Mouse (Mus musculus) forebrain, embryonic 13.5 days (tissue): ENCODE results near the gene Smim14. TPM values are rescaled to one million over a fixed set of nuclear protein-coding genes. Genes with fewer than 3 reads are reported as not detected.
A peak's percentile ranks its signal among the peaks of the same experiment; 100 is the strongest.

Source experiments
- ATAC-seq: fragments of 200-750 bp; cut with Nextera tagmentation; 2 replicates; pipeline ENCODE4 v1.8.0; 2017
- H3K27ac ChIP-seq: fragments of 300-500 bp; sonication (generic); 2 replicates; pipeline ENCODE4 v1.5.1; 2015; ENCODE audit warnings: inconsistent platforms, mild to moderate bottlenecking, moderate library complexity
- H3K27me3 ChIP-seq: fragments of 300-500 bp; sonication (generic); 2 replicates; pipeline ENCODE4 v1.6.1; 2015; ENCODE audit warnings: mild to moderate bottlenecking, inconsistent platforms
- H3K36me3 ChIP-seq: fragments of 300-500 bp; sonication (generic); 2 replicates; pipeline ENCODE4 v1.6.1; 2015; ENCODE audit warnings: mild to moderate bottlenecking, inconsistent platforms; ENCODE audit not compliant: poor library complexity, severe bottlenecking
- H3K4me1 ChIP-seq: fragments of 300-500 bp; sonication (generic); 2 replicates; pipeline ENCODE4 v1.6.1; 2015; ENCODE audit warnings: inconsistent platforms
- H3K4me2 ChIP-seq: fragments of 300-500 bp; sonication (generic); 2 replicates; pipeline ENCODE4 v1.6.1; 2015; ENCODE audit warnings: inconsistent platforms, mild to moderate bottlenecking, moderate library complexity
- H3K4me3 ChIP-seq: fragments of 300-500 bp; sonication (generic); 2 replicates; pipeline ENCODE4 v1.5.1; 2015; ENCODE audit warnings: mild to moderate bottlenecking, inconsistent platforms
- H3K9ac ChIP-seq: fragments of 300-500 bp; sonication (generic); 2 replicates; pipeline ENCODE4 v1.6.1; 2015; ENCODE audit warnings: mild to moderate bottlenecking, inconsistent platforms
- H3K9me3 ChIP-seq: fragments of 300-500 bp; sonication (generic); replicated peaks from 2 replicates; pipeline ENCODE4 v1.6.1; 2016; ENCODE audit warnings: inconsistent platforms
- WGBS: fragments of 180-500 bp; shearing (Covaris S2); methylation state at CpG from one replicate; pipeline ENCODE4 v1.1.7; 2015; 5-methylcytosine and 5-hydroxymethylcytosine counted together
- polyA plus RNA-seq: library from polyadenylated mRNA; unstranded; fragments of >200 nt; fragmentation: Nextera tagmentation; extraction: Ambion mirVana; gene quantifications from 2 replicates; pipeline ENCODE4 v1.2.1, GENCODE M21; 2015

Gene Smim14
- polyA plus RNA-seq = 131 and 133 TPM in 2 replicates

DNA sequence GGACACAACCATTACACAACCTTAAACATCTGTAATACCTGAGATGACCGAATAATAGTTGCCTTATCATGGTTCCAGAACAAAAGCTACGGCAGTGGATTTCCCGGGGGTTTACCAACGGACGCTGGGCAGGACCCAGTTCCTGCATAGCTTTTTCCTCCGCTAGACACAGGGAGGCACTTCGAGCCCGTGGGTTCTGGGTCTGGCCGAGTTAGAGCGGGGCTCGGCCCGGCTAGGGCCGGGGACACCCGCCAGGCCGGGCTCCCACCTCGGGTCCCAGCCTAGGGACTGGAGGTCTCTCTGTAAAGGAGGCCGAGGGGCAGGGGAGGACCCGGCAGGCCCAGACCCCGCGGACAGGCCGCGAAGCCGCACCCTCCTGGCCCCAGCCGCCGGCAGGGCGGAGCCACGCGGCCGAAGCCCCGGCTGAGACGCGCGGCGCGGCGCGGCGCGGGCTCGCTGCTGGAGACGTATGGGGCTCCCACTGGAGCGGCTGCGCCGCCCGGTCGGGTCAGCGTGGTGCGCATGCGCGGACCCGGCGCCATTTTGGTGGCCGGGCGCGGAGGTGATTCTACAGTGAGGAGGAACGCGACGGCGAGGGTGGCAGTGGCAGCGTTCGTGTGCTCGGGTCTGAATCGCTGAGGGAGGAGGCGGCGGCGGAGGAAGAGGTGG, at the start of gene Smim14, which contains the start of gene Ube2k:
Gene Smim14 (minus strand): TSS at position 434 of the 669 bp plus-strand sequence.
Gene Ube2k (plus strand): TSS at position 483 of the 669 bp plus-strand sequence.
- under 1% methylated on average over 65 of the region's 66 CpGs for WGBS
- peak; percentile 96 for ATAC-seq
- Histone ChIP-seq H3K27ac (peak within 1 kb of the TSS; percentile 99), H3K4me3 (peak within 1 kb of the TSS; percentile 93), H3K9me3 (no peaks in the 10 kb centered on the region), H3K4me1 (peaks cover 14% of the 10 kb centered on the region), H3K27me3 (no peaks in the 10 kb centered on the region), H3K36me3 (no peaks in the 10 kb centered on the region), H3K9ac (peak within 1 kb of the TSS; percentile 95), H3K4me2 (peak within 1 kb of the TSS; percentile 60)

DNA sequence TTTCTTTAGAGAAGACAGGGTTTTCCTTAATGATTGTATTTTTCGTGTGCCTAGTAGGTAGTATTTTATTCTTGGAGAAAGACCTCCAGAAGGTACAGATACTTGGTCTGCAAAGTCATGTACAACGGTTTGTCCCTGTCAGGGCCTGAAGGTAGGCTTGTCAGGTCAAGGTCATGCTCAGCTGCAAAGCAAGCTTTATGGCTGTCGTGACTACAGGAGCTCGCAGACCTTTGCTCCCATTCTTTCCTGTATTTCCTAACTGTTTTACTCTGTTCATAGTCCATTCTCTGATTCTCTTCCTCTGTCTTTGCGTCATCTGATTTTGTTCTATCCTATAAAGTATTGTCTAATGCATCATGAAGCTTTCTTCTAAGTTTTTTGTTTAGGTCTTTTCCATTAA, 49.3 kb upstream of the Smim14 start:
- H3K9ac ChIP-seq = no peak overlapping the region
- no peaks in the 10 kb centered on the region for H3K4me1 ChIP-seq
- peaks cover 34% of the 10 kb centered on the region for H3K36me3 ChIP-seq
- H3K27me3 ChIP-seq = no peaks in the 10 kb centered on the region
- 91% methylated on average over 5 of the region's 5 CpGs for WGBS
- H3K9me3 ChIP-seq = no peaks in the 10 kb centered on the region
- no peak overlapping the region for H3K4me3 ChIP-seq
- ATAC-seq = no peak
- H3K27ac ChIP-seq = no peak overlapping the region
- no peak overlapping the region for H3K4me2 ChIP-seq

DNA sequence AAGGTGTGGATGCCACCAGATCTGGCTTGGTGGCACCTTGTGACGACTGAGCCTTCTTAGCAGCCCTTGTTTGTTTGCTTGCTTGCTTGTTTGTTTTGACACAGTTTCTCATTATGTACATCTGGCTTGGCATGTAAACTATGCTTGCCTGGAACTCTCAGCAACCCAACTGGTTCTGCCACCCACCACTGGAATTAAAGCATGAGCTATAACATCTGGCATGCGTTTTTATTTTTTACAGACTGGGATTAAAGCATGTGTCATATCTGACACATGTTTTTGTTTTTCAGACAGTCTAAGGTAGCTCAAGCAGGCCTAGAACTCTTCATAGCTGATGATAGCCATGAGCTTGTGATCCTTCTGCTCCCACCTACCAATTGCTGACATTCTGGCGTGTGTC, 41.6 kb upstream of the Smim14 start:
- ATAC-seq = no peak
- 85% methylated on average over 3 of the region's 3 CpGs for WGBS
- no peak overlapping the region for H3K27ac ChIP-seq
- H3K36me3 ChIP-seq = peaks cover 10% of the 10 kb centered on the region
- H3K4me1 ChIP-seq = no peaks in the 10 kb centered on the region
- H3K4me3 ChIP-seq = no peak overlapping the region
- no peaks in the 10 kb centered on the region for H3K27me3 ChIP-seq
- no peaks in the 10 kb centered on the region for H3K9me3 ChIP-seq
- H3K4me2 ChIP-seq = no peak overlapping the region
- H3K9ac ChIP-seq = no peak overlapping the region

DNA sequence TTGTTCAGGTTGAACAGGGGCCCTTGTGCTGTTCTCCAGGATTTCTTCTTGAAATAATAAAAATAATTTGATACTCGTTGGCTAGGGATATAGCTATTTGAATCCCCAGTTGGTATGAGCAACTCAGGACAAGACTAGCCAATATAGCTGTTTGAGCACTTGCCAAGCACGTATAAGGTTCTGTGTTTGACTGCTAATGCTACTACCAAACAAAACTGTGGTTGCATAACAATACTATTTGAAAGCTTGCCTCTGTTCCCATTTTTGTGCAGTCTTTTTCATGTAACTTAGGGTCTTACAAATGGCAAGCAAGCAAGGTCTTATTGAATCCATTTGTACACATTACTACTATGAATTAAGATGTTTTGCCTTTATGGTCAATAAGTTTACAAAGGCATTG, 38.9 kb upstream of the Smim14 start:
- Histone ChIP-seq H3K9ac (no peak overlapping the region), H3K4me1 (no peaks in the 10 kb centered on the region), H3K36me3 (peaks cover 8% of the 10 kb centered on the region; the same call in 1 of the 2 replicates), H3K9me3 (no peaks in the 10 kb centered on the region), H3K27ac (no peak overlapping the region), H3K27me3 (no peaks in the 10 kb centered on the region), H3K4me2 (no peak overlapping the region), H3K4me3 (no peak overlapping the region)
- 77% methylated on average over 2 of the region's 2 CpGs for WGBS
- ATAC-seq = no peak

DNA sequence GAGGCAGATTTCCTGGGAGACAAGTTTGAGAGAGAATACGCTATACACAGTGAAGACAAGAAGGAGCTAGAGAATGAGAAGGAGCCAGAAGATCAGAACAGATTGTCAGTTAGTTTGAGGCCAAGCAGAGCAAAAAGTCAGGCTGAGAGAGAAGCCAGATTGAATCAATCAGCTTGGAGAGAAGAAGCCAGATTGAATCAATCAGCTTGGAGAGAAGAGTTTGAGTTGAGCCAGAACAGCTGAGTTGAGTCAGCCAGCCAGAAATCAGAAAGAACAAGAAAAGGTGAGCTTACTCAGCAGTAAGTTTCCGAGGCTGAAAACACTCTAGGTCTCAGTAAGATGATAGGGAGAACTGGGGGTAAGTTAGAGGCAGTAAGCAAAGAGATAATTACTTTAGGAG, 37.9 kb upstream of the Smim14 start:
- no peak overlapping the region for H3K9ac ChIP-seq
- no peaks in the 10 kb centered on the region for H3K9me3 ChIP-seq
- H3K4me3 ChIP-seq = no peak overlapping the region
- ATAC-seq = no peak
- H3K27me3 ChIP-seq = no peaks in the 10 kb centered on the region
- no peaks in the 10 kb centered on the region for H3K4me1 ChIP-seq
- peaks cover 8% of the 10 kb centered on the region; the same call in 1 of the 2 replicates for H3K36me3 ChIP-seq
- no peak overlapping the region for H3K27ac ChIP-seq
- H3K4me2 ChIP-seq = no peak overlapping the region
- WGBS = 88% methylated on average over 2 of the region's 2 CpGs

DNA sequence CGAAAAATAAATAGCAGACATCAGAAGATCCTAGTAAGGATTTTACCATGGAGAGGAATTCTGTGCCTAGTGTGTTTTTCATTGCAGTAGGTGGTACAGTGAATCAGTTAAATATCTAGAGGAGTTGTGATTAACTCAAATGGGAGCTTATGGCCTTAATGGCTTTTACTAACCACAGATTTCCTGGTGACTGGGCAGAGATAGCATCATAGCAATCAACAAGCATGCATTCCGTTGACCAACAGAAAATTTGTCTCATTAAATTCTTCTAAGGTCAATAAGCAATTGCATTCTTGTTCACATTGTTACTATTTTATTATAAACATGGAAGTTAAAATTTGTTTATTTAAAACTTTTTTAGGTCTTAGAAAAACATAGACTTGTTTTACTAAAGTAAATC, 28.5 kb upstream of the Smim14 start:
- Histone ChIP-seq H3K4me1 (peaks cover 9% of the 10 kb centered on the region), H3K27ac (no peak overlapping the region), H3K4me2 (no peak overlapping the region), H3K36me3 (peaks cover 11% of the 10 kb centered on the region), H3K27me3 (no peaks in the 10 kb centered on the region), H3K9ac (no peak overlapping the region), H3K4me3 (no peak overlapping the region), H3K9me3 (no peaks in the 10 kb centered on the region)
- no peak for ATAC-seq
- 86% methylated on average over 2 of the region's 2 CpGs for WGBS

DNA sequence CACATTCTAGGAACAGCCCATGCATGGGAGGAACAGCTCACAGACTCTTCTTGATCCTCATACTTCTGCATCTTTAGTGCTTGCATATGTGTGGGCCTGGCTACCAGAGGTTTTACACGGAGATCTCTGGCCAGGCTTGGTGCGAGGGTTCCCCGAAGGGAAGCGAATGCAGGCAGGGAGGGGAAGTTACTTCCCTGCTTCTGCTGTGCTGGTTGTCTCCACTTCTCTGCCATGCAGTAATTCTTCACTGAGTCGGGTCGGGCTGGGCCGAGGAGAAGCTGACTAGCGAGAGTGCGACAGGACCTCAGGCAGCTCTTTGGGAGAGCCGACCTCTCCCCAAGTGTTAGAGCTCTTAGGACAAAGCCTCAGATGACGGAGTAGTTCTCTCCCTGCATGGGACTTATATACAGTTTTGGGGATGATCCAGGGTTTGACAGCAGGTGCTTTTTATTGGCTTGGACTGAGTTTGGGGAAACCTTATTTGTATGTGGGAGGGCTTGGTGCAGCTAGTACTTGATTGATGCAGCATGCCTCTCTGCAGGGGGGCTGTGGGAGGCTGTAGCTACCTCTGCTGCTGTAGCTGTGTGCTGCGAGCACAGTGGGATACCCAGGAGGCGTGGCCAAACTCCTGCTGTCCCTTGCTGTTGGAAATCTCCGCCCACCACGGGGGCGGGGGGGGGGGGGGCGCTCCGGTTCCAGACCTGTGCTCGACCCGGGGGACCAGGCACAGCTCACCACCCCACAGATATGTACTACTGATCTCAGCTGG, 24.3 kb upstream of the Smim14 start:
- Histone ChIP-seq H3K36me3 (no peaks in the 10 kb centered on the region), H3K4me3 (no peak overlapping the region), H3K4me1 (peaks cover 9% of the 10 kb centered on the region), H3K4me2 (no peak overlapping the region), H3K27me3 (no peaks in the 10 kb centered on the region), H3K9me3 (no peaks in the 10 kb centered on the region), H3K27ac (no peak overlapping the region), H3K9ac (no peak overlapping the region)
- no peak for ATAC-seq
- 30% methylated on average over 16 of the region's 20 CpGs for WGBS

DNA sequence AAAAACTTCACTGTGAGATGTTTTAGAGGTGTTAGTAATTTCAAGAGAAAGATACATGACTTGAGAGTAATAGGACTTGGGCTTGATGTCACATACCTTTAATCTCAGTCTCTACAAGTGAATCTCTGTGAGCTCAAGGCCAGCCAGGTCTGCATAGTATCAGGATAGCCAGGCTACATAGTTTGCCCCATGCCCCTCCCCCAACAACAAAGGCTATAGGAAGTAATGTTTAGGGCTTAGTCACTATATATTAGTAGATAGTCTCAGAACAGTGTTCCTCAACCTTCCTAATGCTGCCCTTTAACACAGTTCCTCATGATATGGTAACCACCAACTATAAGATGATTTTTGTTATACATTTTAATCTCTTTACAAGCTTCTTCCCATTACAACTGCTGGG, 20.1 kb upstream of the Smim14 start:
- Histone ChIP-seq H3K4me2 (no peak overlapping the region), H3K9me3 (no peaks in the 10 kb centered on the region), H3K4me3 (no peak overlapping the region), H3K9ac (no peak overlapping the region), H3K27me3 (no peaks in the 10 kb centered on the region), H3K27ac (no peak overlapping the region), H3K36me3 (peaks cover 6% of the 10 kb centered on the region; the same call in 1 of the 2 replicates), H3K4me1 (peaks cover 9% of the 10 kb centered on the region)
- ATAC-seq = no peak

DNA sequence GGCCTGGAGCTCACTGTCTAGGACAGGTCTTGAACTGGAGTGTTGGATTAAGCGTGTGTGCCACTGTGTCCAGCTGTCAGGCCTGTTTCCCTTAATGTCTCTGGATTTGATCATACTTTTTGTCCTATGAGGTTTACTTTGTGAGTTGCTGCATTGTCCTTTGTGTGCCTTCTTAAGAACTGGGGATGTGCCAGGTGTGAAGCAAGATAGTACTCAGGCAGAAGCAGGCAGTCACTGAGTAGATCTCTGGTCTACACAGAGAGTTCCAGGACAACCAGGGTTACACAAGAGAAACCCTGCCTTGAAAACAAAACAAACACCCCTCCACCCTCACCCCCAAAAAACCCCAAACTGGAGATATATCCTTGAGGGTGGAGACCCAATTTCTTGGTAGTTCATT, 12.7 kb upstream of the Smim14 start:
- Histone ChIP-seq H3K4me2 (no peak overlapping the region), H3K27me3 (no peaks in the 10 kb centered on the region), H3K9ac (no peak overlapping the region), H3K4me3 (no peak overlapping the region), H3K9me3 (no peaks in the 10 kb centered on the region), H3K36me3 (peaks cover 17% of the 10 kb centered on the region), H3K4me1 (no peaks in the 10 kb centered on the region), H3K27ac (no peak overlapping the region)
- WGBS = 93% methylated on average over 1 of the region's 1 CpGs
- no peak for ATAC-seq

DNA sequence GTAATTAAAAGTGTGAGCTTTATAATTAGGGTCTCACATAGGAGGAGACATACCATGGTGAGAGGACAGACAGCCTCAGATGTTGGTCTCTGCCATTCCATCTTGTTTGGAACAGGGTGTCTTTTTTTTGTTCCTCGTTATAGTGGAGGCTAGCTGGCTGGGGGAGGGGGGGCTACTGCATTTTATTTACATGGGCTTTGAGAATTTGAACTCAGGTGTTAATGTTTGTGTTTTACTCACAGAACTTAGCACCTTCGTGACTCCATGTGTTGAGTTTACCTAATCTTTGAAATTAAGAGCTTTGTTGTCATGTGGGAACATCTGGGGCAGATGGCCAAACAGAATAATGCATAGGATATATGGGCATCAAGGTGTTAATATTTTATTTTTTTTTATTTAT, 7.6 kb upstream of the Smim14 start:
- Histone ChIP-seq H3K27me3 (no peaks in the 10 kb centered on the region), H3K9ac (no peak overlapping the region), H3K4me2 (no peak overlapping the region), H3K9me3 (no peaks in the 10 kb centered on the region), H3K4me1 (no peaks in the 10 kb centered on the region), H3K36me3 (peaks cover 17% of the 10 kb centered on the region), H3K27ac (no peak overlapping the region), H3K4me3 (no peak overlapping the region)
- no peak for ATAC-seq
- WGBS = 75% methylated on average over 2 of the region's 2 CpGs

DNA sequence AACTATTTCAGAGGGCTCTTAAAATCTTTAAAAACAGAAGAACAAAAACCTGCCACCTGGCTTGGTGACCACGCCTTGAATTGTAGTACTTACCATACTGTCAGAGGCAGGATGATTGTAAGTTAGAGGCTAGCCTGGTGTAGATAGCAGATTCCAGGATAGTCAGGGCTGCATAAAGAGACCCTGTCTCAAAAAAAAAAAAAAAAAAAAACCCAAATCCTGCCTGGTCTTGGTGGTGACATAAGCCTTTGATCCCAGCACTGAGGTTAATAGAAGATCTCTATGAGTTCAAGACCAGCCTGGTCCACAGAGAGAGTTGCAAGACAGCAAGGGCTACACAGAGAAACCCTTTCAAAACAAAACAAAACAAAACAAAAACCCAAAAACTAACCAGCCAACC, 6.5 kb upstream of the Smim14 start:
- no peak overlapping the region for H3K27ac ChIP-seq
- H3K4me2 ChIP-seq = no peak overlapping the region
- H3K36me3 ChIP-seq = peaks cover 14% of the 10 kb centered on the region; the same call in 1 of the 2 replicates
- no peaks in the 10 kb centered on the region for H3K27me3 ChIP-seq
- no peaks in the 10 kb centered on the region for H3K9me3 ChIP-seq
- H3K9ac ChIP-seq = no peak overlapping the region
- no peak overlapping the region for H3K4me3 ChIP-seq
- ATAC-seq = no peak
- H3K4me1 ChIP-seq = peaks cover 9% of the 10 kb centered on the region
- 97% methylated on average over 1 of the region's 1 CpGs for WGBS

DNA sequence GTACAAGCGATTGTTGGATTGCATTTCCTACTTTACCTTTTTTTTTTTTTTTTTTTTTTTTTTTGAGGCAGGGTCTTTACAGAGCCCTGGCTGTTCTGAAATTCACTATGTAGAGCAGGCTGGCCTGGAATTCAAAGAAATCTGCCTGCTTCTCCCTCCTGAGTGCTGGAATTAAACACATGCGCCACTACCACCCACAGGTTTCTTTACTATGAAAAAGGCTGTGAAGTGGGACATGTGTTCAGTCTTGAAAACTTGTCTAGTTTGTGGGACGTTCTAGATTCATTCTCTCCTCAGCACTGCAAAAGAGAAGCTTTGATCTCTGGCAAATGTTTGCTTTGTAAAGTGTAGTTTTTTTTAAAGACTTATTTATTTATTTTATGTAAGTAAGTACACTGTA, 4.9 kb upstream of the Smim14 start:
- Histone ChIP-seq H3K9me3 (no peaks in the 10 kb centered on the region), H3K9ac (no peak overlapping the region), H3K4me2 (no peak overlapping the region), H3K4me1 (peaks cover 9% of the 10 kb centered on the region), H3K4me3 (no peak overlapping the region), H3K27me3 (no peaks in the 10 kb centered on the region), H3K27ac (no peak overlapping the region), H3K36me3 (peaks cover 9% of the 10 kb centered on the region; the same call in 1 of the 2 replicates)
- no peak for ATAC-seq
- 88% methylated on average over 3 of the region's 3 CpGs for WGBS
